Mouse (Mus musculus) limb, embryonic 14.5 days (tissue): Measurements from ENCODE around the gene Mpv17l2. TPM values are rescaled to one million over a fixed set of nuclear protein-coding genes. Genes with fewer than 3 reads are reported as not detected.

Source experiments
- ATAC-seq: fragments of 200-750 bp; cut with Nextera tagmentation; 2 replicates; pipeline ENCODE4 v1.8.0; 2017; ENCODE audit warnings: low read depth, moderate number of reproducible peaks, moderate TSS enrichment; ENCODE audit not compliant: low FRiP score
- DNase-seq: peaks from one replicate; pipeline ENCODE4 v3.0.0-alpha.2; 2015; ENCODE audit warnings: low spot score
- H3K27ac ChIP-seq: fragments of 300-500 bp; sonication (generic); replicated peaks from 2 replicates; pipeline ENCODE4 v1.5.1; 2014; ENCODE audit warnings: low read depth, mild to moderate bottlenecking, low read length, moderate library complexity, mixed read lengths
- H3K27me3 ChIP-seq: fragments of 300-500 bp; sonication (generic); 2 replicates; pipeline ENCODE4 v1.6.1; 2014; ENCODE audit warnings: low read length, mixed read lengths; ENCODE audit not compliant: control insufficient read depth, insufficient read depth
- H3K36me3 ChIP-seq: fragments of 300-500 bp; sonication (generic); 2 replicates; pipeline ENCODE4 v1.6.1; 2014; ENCODE audit warnings: mild to moderate bottlenecking, low read length, moderate library complexity, mixed read lengths; ENCODE audit not compliant: control insufficient read depth, insufficient read depth
- H3K4me1 ChIP-seq: fragments of 300-500 bp; sonication (generic); 2 replicates; pipeline ENCODE4 v1.6.1; 2014; ENCODE audit warnings: antibody characterized with exemption, low read length, mixed read lengths; ENCODE audit not compliant: control insufficient read depth, insufficient read depth
- H3K4me2 ChIP-seq: fragments of 300-500 bp; sonication (generic); replicated peaks from 2 replicates; pipeline ENCODE4 v1.6.1; 2014; ENCODE audit warnings: low read depth, mild to moderate bottlenecking, low read length, moderate library complexity; ENCODE audit not compliant: severe bottlenecking
- H3K4me3 ChIP-seq: fragments of 300-500 bp; sonication (generic); replicated peaks from 2 replicates; pipeline ENCODE4 v1.5.1; 2014; ENCODE audit warnings: low read length
- H3K9ac ChIP-seq: fragments of 300-500 bp; sonication (generic); 2 replicates; pipeline ENCODE4 v1.6.1; 2014; ENCODE audit warnings: mild to moderate bottlenecking, low read depth, low read length, moderate library complexity; ENCODE audit not compliant: severe bottlenecking
- H3K9me3 ChIP-seq: fragments of 300-500 bp; sonication (generic); 2 replicates; pipeline ENCODE4 v1.6.1; 2016; ENCODE audit warnings: low read length; ENCODE audit not compliant: control insufficient read depth
- POLR2A ChIP-seq: fragments of 200-500 bp; IDR thresholded peaks from 2 replicates; pipeline ENCODE4 v1.8.0; 2012; ENCODE audit warnings: inconsistent platforms, mild to moderate bottlenecking, moderate library complexity, borderline replicate concordance; ENCODE audit not compliant: insufficient read depth, insufficient read length; ENCODE audit errors: extremely low read depth
- WGBS: fragments of 180-500 bp; shearing (Covaris S2); extraction: QIAGEN DNeasy Blood & Tissue Kit; methylation state at CpG from one replicate; pipeline ENCODE4 v1.1.7; 2014; 5-methylcytosine and 5-hydroxymethylcytosine counted together
- polyA plus RNA-seq, 2 experiments: library from polyadenylated mRNA; depleted of rRNA in 1 of 2; stranded (reverse) in 1 of 2; unstranded in 1 of 2; fragments of >200 nt; fragmentation: Nextera tagmentation in 1 of 2; extraction: Ambion mirVana in 1 of 2; gene quantifications; 2 replicates each; pipeline versions ENCODE4 v1.2.1 to v1.2.3; 2012 to 2014

The Mpv17l2 gene
- polyA plus RNA-seq, 2 experiments = 27.7 to 40.3 TPM

DNA sequence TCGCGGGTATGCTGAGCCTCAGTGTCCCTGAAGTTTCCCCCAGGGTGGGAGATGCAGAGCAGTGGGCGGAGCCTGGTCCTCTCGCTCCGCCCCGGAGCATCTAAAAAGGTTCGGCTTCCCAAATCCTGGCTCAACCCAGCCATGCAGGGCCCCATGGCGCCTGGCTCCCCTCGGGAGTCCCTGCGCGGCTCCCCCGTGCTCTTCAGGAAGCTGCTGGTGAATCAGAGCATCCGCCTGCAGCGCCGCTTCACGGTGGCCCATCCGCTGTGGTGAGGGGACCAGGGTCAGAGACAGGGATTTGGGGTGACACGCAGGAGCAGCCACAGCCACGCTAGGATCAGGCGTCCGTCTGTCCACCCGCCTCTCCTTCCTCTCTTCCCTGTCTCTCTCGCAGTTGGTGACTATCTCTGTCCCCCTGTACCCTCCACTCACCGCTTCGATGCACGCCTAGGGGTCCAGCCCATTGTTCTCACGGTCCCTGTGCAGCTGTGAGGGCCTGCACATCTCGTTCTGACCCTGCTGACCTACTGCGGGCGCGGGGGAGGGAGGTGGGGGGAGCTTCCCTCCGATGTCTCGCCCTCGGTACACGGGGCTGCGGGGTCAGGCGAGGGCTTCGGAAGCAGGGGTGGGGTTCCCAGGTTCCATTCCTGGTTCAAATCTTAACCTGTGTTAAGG lies 17.6 kb downstream of the Mpv17l2 start:
- DNase-seq (no peak), ATAC-seq (no peak)
- WGBS = 5% methylated on average over 38 of the region's 38 CpGs
- Histone ChIP-seq H3K9me3 (no peaks in the 10 kb centered on the region), H3K27me3 (peaks cover 62% of the 10 kb centered on the region), H3K27ac (no peak overlapping the region), H3K4me3 (peak overlapping the region; percentile 11), H3K4me2 (no peak overlapping the region), H3K4me1 (peaks cover 2% of the 10 kb centered on the region; the same call in 1 of the 2 replicates), H3K36me3 (no peaks in the 10 kb centered on the region), H3K9ac (peak overlapping the region; percentile 36)
- TF ChIP-seq POLR2A = no peak

GRCm38 (mm10) chr8:70742176-70742575 lies 18.6 kb downstream of the Mpv17l2 start:
- no peak overlapping the region for H3K4me3 ChIP-seq
- no peaks in the 10 kb centered on the region for H3K36me3 ChIP-seq
- peaks cover 55% of the 10 kb centered on the region for H3K27me3 ChIP-seq
- no peak overlapping the region for H3K9ac ChIP-seq
- H3K9me3 ChIP-seq = no peaks in the 10 kb centered on the region
- no peak overlapping the region for H3K27ac ChIP-seq
- DNase-seq (no peak), ATAC-seq (no peak)
- peaks cover 2% of the 10 kb centered on the region; the same call in 1 of the 2 replicates for H3K4me1 ChIP-seq
- H3K4me2 ChIP-seq = no peak overlapping the region
- WGBS = 53% methylated on average over 11 of the region's 11 CpGs
- no peak for TF ChIP-seq POLR2A

DNA sequence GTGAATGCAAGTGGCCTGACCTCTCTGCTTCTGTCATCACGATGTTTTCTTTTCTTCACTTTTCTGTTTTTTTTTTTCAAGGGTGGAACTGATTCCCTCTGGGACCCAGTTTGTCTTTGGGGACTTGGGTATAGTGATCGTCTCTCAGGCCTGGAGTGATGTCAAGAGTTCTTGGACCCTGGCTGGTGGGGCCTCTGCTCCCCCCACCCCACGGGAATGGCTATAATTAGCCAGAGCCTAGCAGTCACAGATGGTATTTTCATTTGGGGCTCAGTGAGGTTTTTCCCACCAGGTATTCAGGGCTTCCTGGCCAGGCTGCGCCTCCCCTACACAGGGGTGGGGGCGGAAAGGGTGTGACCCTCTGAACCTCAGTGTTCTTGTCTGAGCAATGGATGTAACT lies 19.1 kb downstream of the Mpv17l2 start:
- Histone ChIP-seq H3K9ac (no peak overlapping the region), H3K4me2 (no peak overlapping the region), H3K27me3 (peaks cover 50% of the 10 kb centered on the region), H3K27ac (no peak overlapping the region), H3K36me3 (no peaks in the 10 kb centered on the region), H3K4me1 (peaks cover 2% of the 10 kb centered on the region; the same call in 1 of the 2 replicates), H3K9me3 (no peaks in the 10 kb centered on the region), H3K4me3 (no peak overlapping the region)
- DNase-seq = no peak
- no peak for ATAC-seq
- WGBS = 47% methylated on average over 5 of the region's 5 CpGs
- TF ChIP-seq POLR2A = no peak

- no peak for ATAC-seq
- Histone ChIP-seq H3K27me3 (peaks cover 18% of the 10 kb centered on the region), H3K36me3 (no peaks in the 10 kb centered on the region), H3K9ac (no peak overlapping the region), H3K4me3 (no peak overlapping the region), H3K27ac (no peak overlapping the region), H3K4me1 (no peaks in the 10 kb centered on the region), H3K9me3 (no peaks in the 10 kb centered on the region), H3K4me2 (no peak overlapping the region)
- no peak for DNase-seq
- no peak for TF ChIP-seq POLR2A
- 43% methylated on average over 3 of the region's 3 CpGs for WGBS
Observed at GRCm38 (mm10) chr8:70738211-70738610, 22.5 kb downstream of the Mpv17l2 start.

GRCm38 (mm10) chr8:70737705-70738104 lies 23.0 kb downstream of the Mpv17l2 start:
- Histone ChIP-seq H3K4me3 (no peak overlapping the region), H3K27me3 (peaks cover 15% of the 10 kb centered on the region; the same call in 1 of the 2 replicates), H3K9ac (no peak overlapping the region), H3K27ac (no peak overlapping the region), H3K4me2 (no peak overlapping the region), H3K4me1 (no peaks in the 10 kb centered on the region), H3K9me3 (no peaks in the 10 kb centered on the region), H3K36me3 (no peaks in the 10 kb centered on the region)
- DNase-seq = no peak
- no peak for TF ChIP-seq POLR2A
- no peak for ATAC-seq
- 68% methylated on average over 5 of the region's 5 CpGs for WGBS
